ENCODE assay signal across 24 mouse cellular contexts in genomic region chr8:92775186-92775585, GRCm38 (mm10).
"Had no signal": no experiment of that assay in that cellular context is flagged by ENCODE, and none has a peak within 500 bp of the region (broad histone marks: within the 10 kb centered on the region; RNA-seq: fewer than 3 reads in every experiment).

No protein-coding gene starts in this region.

- H3K27me3 ChIP-seq: heart, embryonic 12.5 days; hindbrain, embryonic 12.5 days; kidney, embryonic 15.5 days; limb, embryonic 13.5 days; limb, embryonic 15.5 days; liver, embryonic 12.5 days had no signal

- H3K9me3 ChIP-seq: heart, embryonic 10.5 days; heart, embryonic 12.5 days; hindbrain, embryonic 10.5 days; hindbrain, embryonic 12.5 days; kidney, embryonic 15.5 days; limb, embryonic 13.5 days; limb, embryonic 15.5 days; liver, embryonic 12.5 days had no signal

- H3K4me1 ChIP-seq: kidney, embryonic 15.5 days; limb, embryonic 15.5 days; liver, embryonic 12.5 days had no signal

- H3K9ac ChIP-seq: heart, embryonic 12.5 days; hindbrain, embryonic 12.5 days; hindbrain, embryonic 14.5 days; kidney, embryonic 15.5 days; limb, embryonic 13.5 days; limb, embryonic 15.5 days; liver, embryonic 12.5 days; liver, embryonic 14.5 days had no signal

- H3K4me3 ChIP-seq: gastrocnemius, adult 2 months; heart, embryonic 10.5 days; heart, embryonic 12.5 days; hindbrain, embryonic 10.5 days; hindbrain, embryonic 12.5 days; kidney, embryonic 15.5 days; limb, embryonic 13.5 days; limb, embryonic 15.5 days; liver, embryonic 12.5 days had no signal

- H3K36me3 ChIP-seq: heart, embryonic 10.5 days; heart, embryonic 12.5 days; hindbrain, embryonic 10.5 days; hindbrain, embryonic 12.5 days; kidney, embryonic 15.5 days; limb, embryonic 13.5 days; limb, embryonic 15.5 days; liver, embryonic 12.5 days had no signal

- H3K27ac ChIP-seq: gastrocnemius, adult 2 months; heart, embryonic 10.5 days; hindbrain, embryonic 10.5 days; hindbrain, embryonic 12.5 days; hindbrain, embryonic 14.5 days; kidney, embryonic 15.5 days; kidney, postnatal 0 days; limb, embryonic 13.5 days; limb, embryonic 15.5 days; liver, embryonic 12.5 days; liver, embryonic 14.5 days had no signal

- DNase-seq: gastrocnemius, adult 2 months; gastrocnemius, postnatal 10 days; gastrocnemius, postnatal 25 days; heart, postnatal 10 days; heart, postnatal 4 days; kidney, adult 11 months; kidney, adult 2 months; kidney, adult 9 months; kidney, postnatal 14 days; kidney, postnatal 36 days; layer of hippocampus, adult 9-11 months; layer of hippocampus, postnatal 36 days; left cerebral cortex, postnatal 4 days had no signal
